Mouse (Mus musculus) C2C12 (cell line): ENCODE data around the gene Sema3f.

Source experiments
- CEBPB ChIP-seq: IDR thresholded peaks from one replicate; pipeline ENCODE4 v1.6.1; 2011; ENCODE audit warnings: low read depth, mild to moderate bottlenecking, control low read depth, moderate library complexity
- CTCF ChIP-seq: IDR thresholded peaks from one replicate; pipeline ENCODE4 v1.5.1; 2011; ENCODE audit not compliant: control insufficient read depth, insufficient read depth, insufficient read length
- FOSL1 ChIP-seq: IDR thresholded peaks from one replicate; pipeline ENCODE4 v1.8.0; 2011; ENCODE audit warnings: mild to moderate bottlenecking, low read length; ENCODE audit not compliant: poor library complexity, insufficient read depth, severe bottlenecking
- MAX ChIP-seq: IDR thresholded peaks from one replicate; pipeline ENCODE4 v1.6.1; 2011; ENCODE audit warnings: mild to moderate bottlenecking, control low read depth
- MYOD1 ChIP-seq: IDR thresholded peaks from one replicate; pipeline ENCODE4 v1.6.1; 2011; ENCODE audit warnings: low read depth; ENCODE audit not compliant: control insufficient read depth, insufficient read length
- MYOG ChIP-seq: IDR thresholded peaks from one replicate; pipeline ENCODE4 v1.6.1; 2011; ENCODE audit not compliant: control insufficient read depth, insufficient read length; ENCODE audit errors: extremely low read depth

DNA sequence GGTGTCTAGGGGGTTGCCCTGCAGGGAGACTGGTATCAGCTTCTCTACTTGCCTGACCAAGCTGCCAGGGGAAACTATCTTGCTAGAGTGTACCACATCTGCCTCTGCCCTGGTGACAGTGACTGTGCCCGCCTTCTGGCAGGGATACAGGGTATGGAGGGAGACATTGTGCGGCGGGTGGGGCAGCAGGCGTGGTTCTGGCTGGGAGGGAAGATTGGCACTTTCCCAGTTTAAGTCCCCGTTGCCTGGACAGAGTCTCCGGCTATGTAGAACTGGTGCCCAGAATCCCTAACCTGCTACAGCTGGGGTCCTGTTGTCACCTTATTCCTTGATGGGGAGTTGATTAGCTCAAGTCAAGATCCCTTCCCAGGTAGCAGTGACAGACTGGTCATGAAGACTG lies 77.8 kb downstream of the Sema3f start:
- TF ChIP-seq MAX (no peak), CTCF (no peak), MYOG (no peak), FOSL1 (no peak), CEBPB (no peak), MYOD1 (no peak)
